Mouse (Mus musculus) thymus, adult 2 months (tissue): ENCODE results near the gene Zdhhc18. TPM values are rescaled to one million over a fixed set of nuclear protein-coding genes. Genes with fewer than 3 reads are reported as not detected.

Source experiments
- DNase-seq: peaks from one replicate; pipeline ENCODE4 v3.0.0; 2021
- H3K27ac ChIP-seq: fragments of 200-500 bp; 2 replicates; pipeline ENCODE4 v1.5.1; 2012; ENCODE audit warnings: low read length, control low read depth; ENCODE audit not compliant: control insufficient read depth, insufficient read depth
- H3K27me3 ChIP-seq: fragments of 200-500 bp; 2 replicates; pipeline ENCODE4 v1.6.1; 2012; ENCODE audit warnings: mild to moderate bottlenecking, low read length, moderate library complexity, mixed read lengths; ENCODE audit not compliant: control insufficient read depth, insufficient read depth
- H3K36me3 ChIP-seq: fragments of 200-500 bp; 2 replicates; pipeline ENCODE4 v1.6.1; 2012; ENCODE audit warnings: mild to moderate bottlenecking, low read length, moderate library complexity; ENCODE audit not compliant: control insufficient read depth, insufficient read depth
- H3K4me1 ChIP-seq: fragments of 200-500 bp; replicated peaks from 2 replicates; pipeline ENCODE4 v1.6.1; 2012; ENCODE audit warnings: low read length; ENCODE audit not compliant: control insufficient read depth, insufficient read depth
- H3K4me3 ChIP-seq: fragments of 200-500 bp; 2 replicates; pipeline ENCODE4 v1.5.1; 2012; ENCODE audit warnings: mild to moderate bottlenecking, low read length, control low read depth, moderate library complexity; ENCODE audit not compliant: control insufficient read depth, insufficient read depth
- CTCF ChIP-seq: fragments of 200-500 bp; IDR thresholded peaks from 2 replicates; pipeline ENCODE4 v1.5.1; 2012; ENCODE audit warnings: mild to moderate bottlenecking, control low read depth, low read length, moderate library complexity, borderline replicate concordance; ENCODE audit not compliant: control insufficient read depth, poor library complexity, insufficient read depth; ENCODE audit errors: extremely low read depth
- POLR2A ChIP-seq: fragments of 200-500 bp; IDR thresholded peaks from 2 replicates; pipeline ENCODE4 v1.6.1; 2012; ENCODE audit warnings: mild to moderate bottlenecking, low read length, control low read depth, moderate library complexity; ENCODE audit not compliant: control insufficient read depth, poor library complexity, insufficient read depth; ENCODE audit errors: extremely low read depth
- WGBS: fragments of 180-500 bp; shearing (Covaris S2); methylation state at CpG from one replicate; pipeline ENCODE4 v1.1.7; 2018; 5-methylcytosine and 5-hydroxymethylcytosine counted together
- polyA plus RNA-seq: library from polyadenylated mRNA; depleted of rRNA; stranded (reverse); fragments of >200 nt; gene quantifications from 2 replicates; pipeline ENCODE4 v1.2.3, GENCODE M21; 2012

Zdhhc18 gene
- polyA plus RNA-seq, 1 experiment = 150 TPM

DNA sequence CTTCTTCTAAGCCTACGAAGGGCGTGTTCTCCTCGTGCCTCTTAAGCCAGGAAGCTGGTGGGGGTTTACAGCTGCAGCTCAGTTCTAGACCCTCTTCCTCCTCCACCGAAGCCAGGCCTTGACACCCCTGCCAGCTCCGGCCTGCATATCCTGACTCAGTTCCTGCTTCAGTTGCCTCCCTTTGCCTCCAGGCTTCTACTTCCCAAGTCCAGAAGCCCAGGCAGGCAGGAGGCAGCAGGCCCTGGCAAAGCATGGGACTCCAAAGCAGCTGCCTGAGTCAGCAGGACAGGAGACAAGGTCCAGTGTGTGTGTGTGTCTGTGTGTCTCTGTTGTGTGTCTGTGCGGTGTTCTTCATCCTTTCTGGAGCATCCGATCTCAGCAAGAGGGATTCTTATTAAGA lies 45.8 kb downstream of the Zdhhc18 start:
- H3K4me1 ChIP-seq = peaks cover 11% of the 10 kb centered on the region
- H3K36me3 ChIP-seq = peaks cover 37% of the 10 kb centered on the region
- 88% methylated on average over 7 of the region's 7 CpGs for WGBS
- no peak for DNase-seq
- H3K27ac ChIP-seq = no peak overlapping the region
- TF ChIP-seq POLR2A = no peak
- TF ChIP-seq CTCF = no peak
- H3K4me3 ChIP-seq = no peak overlapping the region
- peaks cover 9% of the 10 kb centered on the region; the same call in 1 of the 2 replicates for H3K27me3 ChIP-seq

DNA sequence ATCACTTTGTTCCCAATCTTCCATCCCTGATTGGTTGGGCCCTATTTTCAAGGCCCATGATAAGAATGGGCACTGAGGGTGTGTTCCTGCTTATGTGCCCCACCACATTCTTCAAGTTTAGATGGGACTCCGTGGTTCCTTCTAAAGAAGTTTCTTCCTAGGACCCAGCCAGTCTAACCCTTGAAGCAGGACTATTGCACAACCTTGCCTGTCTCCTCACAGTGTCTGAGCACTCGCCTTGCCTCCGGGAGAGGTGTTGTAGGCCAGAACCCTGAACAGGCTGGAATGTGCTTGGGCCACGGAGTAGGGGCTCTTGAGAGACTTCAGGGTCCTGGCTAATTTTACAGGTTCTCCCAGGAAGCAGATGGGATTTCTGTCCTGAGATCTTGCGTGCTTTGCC lies 46.9 kb downstream of the Zdhhc18 start:
- Histone ChIP-seq H3K4me1 (peaks cover 12% of the 10 kb centered on the region), H3K27ac (no peak overlapping the region), H3K4me3 (no peak overlapping the region), H3K27me3 (peaks cover 9% of the 10 kb centered on the region; the same call in 1 of the 2 replicates), H3K36me3 (peaks cover 33% of the 10 kb centered on the region)
- WGBS = 95% methylated on average over 5 of the region's 5 CpGs
- no peak for TF ChIP-seq POLR2A
- TF ChIP-seq CTCF = no peak
- no peak for DNase-seq

DNA sequence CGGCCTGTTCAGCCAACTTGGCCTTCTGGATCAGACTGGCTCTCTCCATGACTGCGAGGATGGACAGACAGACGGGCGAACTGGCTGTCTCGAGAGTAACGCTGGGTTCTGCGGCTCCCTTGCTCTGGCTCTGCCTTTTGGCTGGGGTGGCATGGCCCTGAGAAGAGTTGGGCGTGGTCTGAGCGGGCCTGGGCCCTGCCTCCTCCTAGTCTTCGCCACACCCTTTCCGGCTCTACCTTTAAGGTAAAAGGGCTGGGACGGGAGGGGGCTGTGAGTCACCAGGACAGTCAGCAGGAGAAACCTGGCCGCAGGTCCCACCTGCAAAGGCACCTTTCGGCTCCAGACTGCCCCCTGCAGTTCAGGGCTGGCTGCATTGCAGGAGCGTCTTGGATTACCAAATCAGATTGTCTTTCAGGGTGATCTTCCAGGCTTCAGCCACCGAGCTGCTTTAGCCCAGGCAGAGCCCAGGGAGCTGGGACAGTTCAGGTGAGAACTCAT lies 48.2 kb downstream of the Zdhhc18 start, which contains the start of gene Sfn:
Gene Sfn (minus strand): TSS at position 448 of the 498 bp plus-strand sequence.
- Histone ChIP-seq H3K27me3 (peaks cover 9% of the 10 kb centered on the region; the same call in 1 of the 2 replicates), H3K27ac (peak within 1 kb of the TSS; percentile 10; the same call in 1 of the 2 replicates), H3K36me3 (peaks cover 21% of the 10 kb centered on the region), H3K4me3 (no peak within 1 kb of the TSS; the same call in 1 of the 2 replicates), H3K4me1 (peaks cover 12% of the 10 kb centered on the region)
- peak; percentile 74 for TF ChIP-seq CTCF
- no peak for TF ChIP-seq POLR2A
- peak; percentile 61 for DNase-seq
- 15% methylated on average over 16 of the region's 16 CpGs for WGBS

DNA sequence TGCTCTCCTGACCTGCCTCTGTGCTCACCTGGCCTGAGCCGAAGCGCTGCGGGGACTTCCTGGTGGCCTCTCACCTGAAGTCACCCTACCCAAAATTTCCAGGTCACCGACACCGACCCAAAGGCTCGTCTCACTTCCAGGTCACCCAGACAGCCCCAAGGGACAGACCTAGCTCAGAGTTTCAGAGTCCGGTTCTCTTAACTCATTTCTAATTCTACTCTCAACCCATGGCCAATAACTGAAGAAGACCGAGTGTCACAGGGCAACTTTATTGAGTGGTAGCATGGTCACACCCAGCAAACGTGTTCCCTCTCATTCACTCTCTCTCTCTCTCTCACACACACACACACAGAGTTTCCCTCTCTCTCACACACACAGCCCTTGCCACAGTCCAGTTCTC lies 49.6 kb downstream of the Zdhhc18 start:
- no peak for TF ChIP-seq CTCF
- no peak for TF ChIP-seq POLR2A
- H3K4me3 ChIP-seq = peak overlapping the region; percentile 40
- 24% methylated on average over 9 of the region's 9 CpGs for WGBS
- H3K27ac ChIP-seq = peak overlapping the region; percentile 7; the same call in 1 of the 2 replicates
- peaks cover 9% of the 10 kb centered on the region; the same call in 1 of the 2 replicates for H3K27me3 ChIP-seq
- H3K4me1 ChIP-seq = peaks cover 15% of the 10 kb centered on the region
- DNase-seq = no peak
- peaks cover 13% of the 10 kb centered on the region for H3K36me3 ChIP-seq

DNA sequence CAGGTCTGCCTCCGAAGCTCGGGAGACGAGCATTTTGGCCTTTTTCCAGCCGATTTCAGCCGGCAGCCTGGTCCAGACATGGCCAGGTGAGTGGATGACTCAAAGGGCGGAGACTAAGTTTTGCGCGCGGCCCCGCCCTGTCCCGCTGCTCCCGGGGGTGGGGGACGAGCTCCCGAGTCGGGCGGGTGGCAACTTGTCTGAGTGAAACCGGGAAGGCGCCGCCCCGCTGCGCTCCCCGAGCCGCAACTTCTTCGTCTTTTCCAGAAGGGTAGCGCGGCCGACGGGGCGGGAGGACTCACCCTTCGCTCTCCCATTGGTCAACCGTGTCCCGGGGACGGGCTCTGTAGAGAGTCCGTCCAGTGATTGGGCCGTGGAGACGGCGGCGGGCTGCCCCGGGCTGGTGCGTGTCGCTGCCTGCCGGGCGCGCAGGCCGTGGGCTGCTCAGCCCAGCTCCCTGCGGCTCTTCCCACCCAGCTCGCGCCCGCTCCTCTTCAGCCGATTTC lies 50.3 kb downstream of the Zdhhc18 start:
- peak; percentile 60 for DNase-seq
- WGBS = under 1% methylated on average over 50 of the region's 50 CpGs
- Histone ChIP-seq H3K27me3 (peaks cover 9% of the 10 kb centered on the region; the same call in 1 of the 2 replicates), H3K36me3 (peaks cover 13% of the 10 kb centered on the region), H3K4me3 (peak overlapping the region; percentile 40), H3K27ac (no peak overlapping the region; the same call in 1 of the 2 replicates), H3K4me1 (peaks cover 15% of the 10 kb centered on the region)
- no peak for TF ChIP-seq POLR2A
- TF ChIP-seq CTCF = 0 out of 2 replicates have a peak, but pooled peaks have one; percentile 32

DNA sequence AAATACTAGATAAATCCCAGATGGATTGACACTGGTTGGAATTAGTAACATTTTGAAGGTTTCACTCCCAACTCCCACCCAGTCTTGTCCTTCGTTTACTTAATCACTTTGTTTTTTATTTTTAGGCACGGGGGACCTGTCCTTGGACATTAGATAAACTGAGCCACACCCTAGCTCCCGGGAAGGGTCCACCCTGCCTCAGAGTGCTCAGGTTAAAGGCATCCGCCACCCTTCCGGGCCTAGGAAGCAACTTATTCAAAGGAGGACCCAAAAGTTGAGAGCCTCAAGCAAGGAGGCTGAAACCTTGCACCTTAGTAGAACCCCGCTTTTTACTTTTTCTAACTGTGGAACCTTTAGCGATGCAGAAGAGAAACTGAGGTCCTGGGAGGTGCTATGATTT lies 50.8 kb downstream of the Zdhhc18 start:
- H3K27me3 ChIP-seq = peaks cover 9% of the 10 kb centered on the region; the same call in 1 of the 2 replicates
- H3K4me3 ChIP-seq = peak overlapping the region; percentile 40
- no peak for DNase-seq
- TF ChIP-seq POLR2A (no peak), CTCF (no peak)
- H3K4me1 ChIP-seq = peaks cover 15% of the 10 kb centered on the region
- WGBS = 28% methylated on average over 7 of the region's 7 CpGs
- H3K36me3 ChIP-seq = peaks cover 11% of the 10 kb centered on the region
- H3K27ac ChIP-seq = 0 out of 2 replicates have a peak overlapping the region, but pooled peaks have one; percentile 8

DNA sequence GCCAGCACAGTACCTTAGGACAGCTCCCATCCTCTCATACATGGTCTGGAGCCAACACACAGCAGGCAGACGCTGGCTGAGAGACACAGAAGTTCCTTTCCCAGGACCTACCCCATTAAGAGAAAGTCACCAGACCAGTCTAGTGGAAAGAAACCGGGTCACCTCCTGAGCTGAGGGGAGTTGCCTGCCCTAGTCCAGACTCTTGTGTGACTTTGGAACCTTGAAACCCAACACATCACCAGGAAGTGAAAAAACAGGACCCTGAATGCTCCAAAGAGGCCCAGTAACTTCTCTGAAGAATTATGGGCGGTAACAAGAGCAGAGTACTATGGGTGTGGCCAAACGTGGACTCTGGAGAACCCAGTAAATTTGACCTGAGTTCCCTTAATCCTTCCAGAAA lies 51.3 kb downstream of the Zdhhc18 start:
- 64% methylated on average over 4 of the region's 4 CpGs for WGBS
- no peak overlapping the region for H3K27ac ChIP-seq
- H3K4me3 ChIP-seq = no peak overlapping the region
- peaks cover 15% of the 10 kb centered on the region for H3K4me1 ChIP-seq
- no peak for TF ChIP-seq POLR2A
- no peak for TF ChIP-seq CTCF
- H3K27me3 ChIP-seq = peaks cover 9% of the 10 kb centered on the region; the same call in 1 of the 2 replicates
- H3K36me3 ChIP-seq = peaks cover 6% of the 10 kb centered on the region; the same call in 1 of the 2 replicates
- DNase-seq = no peak
